Mouse (Mus musculus): Measurements from ENCODE around the gene Plekhd1. TPM values are rescaled to one million over a fixed set of nuclear protein-coding genes. Genes with fewer than 3 reads are reported as not detected.

Plekhd1 gene
- polyA plus RNA-seq, 1 experiment, result 2.3 TPM

GRCm38 (mm10) chr12:80736464-80737282, 44.3 kb downstream of the Plekhd1 start:
- TF ChIP-seq POLR2A (IDR thresholded peaks at IDR 0.05; ENCODE audit: extremely low read depth, insufficient read depth, low read length) (no peak), CTCF (IDR thresholded peaks at IDR 0.05; ENCODE audit: extremely low read depth, insufficient read depth, low read length) (no peak)
- H3K27ac ChIP-seq (ENCODE audit: insufficient read depth, low read length), result 0 out of 2 replicates have a peak overlapping the region, but pooled peaks have one; percentile 2
- no peak overlapping the region for H3K4me3 ChIP-seq (ENCODE audit: insufficient read depth, low read length)
- peaks cover 10% of the 10 kb centered on the region for H3K4me1 ChIP-seq (ENCODE audit: control insufficient read depth, insufficient read depth, low read length)

DNA sequence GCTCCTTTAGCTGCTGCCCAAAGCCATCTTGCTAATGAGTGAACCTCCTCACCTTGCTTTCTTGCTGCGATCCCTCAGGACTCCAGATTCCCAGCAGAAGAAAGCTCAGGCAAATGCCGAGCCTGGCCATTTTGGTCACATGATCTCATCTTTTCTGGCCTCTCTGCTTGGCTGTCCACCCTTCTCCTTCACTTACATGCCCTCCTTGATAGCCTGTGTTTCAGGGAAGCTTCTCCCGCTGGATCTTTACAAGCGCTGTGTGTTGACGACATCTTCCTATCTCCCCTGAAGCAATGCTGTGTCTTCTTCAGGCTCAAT, 44.9 kb downstream of the Plekhd1 start:
- H3K4me1 ChIP-seq (ENCODE audit: control insufficient read depth, insufficient read depth, low read length), result peaks cover 10% of the 10 kb centered on the region
- no peak overlapping the region for H3K27ac ChIP-seq (ENCODE audit: insufficient read depth, low read length)
- H3K4me3 ChIP-seq (ENCODE audit: insufficient read depth, low read length), result no peak overlapping the region
- no peak for TF ChIP-seq CTCF (IDR thresholded peaks at IDR 0.05; ENCODE audit: extremely low read depth, insufficient read depth, low read length)
- TF ChIP-seq POLR2A (IDR thresholded peaks at IDR 0.05; ENCODE audit: extremely low read depth, insufficient read depth, low read length), result no peak

- Histone ChIP-seq H3K27ac (ENCODE audit: insufficient read depth, low read length) (no peak overlapping the region), H3K4me1 (ENCODE audit: control insufficient read depth, insufficient read depth, low read length) (peaks cover 10% of the 10 kb centered on the region), H3K4me3 (ENCODE audit: insufficient read depth, low read length) (no peak overlapping the region)
- TF ChIP-seq CTCF (IDR thresholded peaks at IDR 0.05; ENCODE audit: extremely low read depth, insufficient read depth, low read length) (peak; percentile 10; the same call in 1 of the 2 replicates), POLR2A (IDR thresholded peaks at IDR 0.05; ENCODE audit: extremely low read depth, insufficient read depth, low read length) (no peak)
Observed at GRCm38 (mm10) chr12:80739482-80739881, 47.1 kb downstream of the Plekhd1 start.

DNA sequence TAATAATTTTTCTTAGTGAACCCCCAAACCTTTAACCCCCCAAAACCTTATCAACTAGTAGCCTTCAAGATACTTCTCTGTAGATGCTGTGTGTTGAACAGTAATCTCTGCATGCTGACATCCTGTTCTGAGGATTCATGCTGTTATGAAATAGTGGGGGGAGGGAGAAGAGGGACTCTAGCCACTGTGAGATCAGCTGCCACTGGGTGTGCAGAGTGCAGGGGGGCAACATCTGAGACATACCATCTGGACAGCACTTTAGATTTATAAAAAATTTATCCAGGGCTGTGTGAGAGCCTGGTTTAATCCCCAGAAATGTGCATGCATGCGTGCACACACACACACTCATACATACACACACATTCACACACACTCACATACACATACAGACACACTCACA, 52.2 kb downstream of the Plekhd1 start:
- no peak overlapping the region for H3K4me3 ChIP-seq (ENCODE audit: insufficient read depth, low read length)
- TF ChIP-seq CTCF (IDR thresholded peaks at IDR 0.05; ENCODE audit: extremely low read depth, insufficient read depth, low read length) (no peak), POLR2A (IDR thresholded peaks at IDR 0.05; ENCODE audit: extremely low read depth, insufficient read depth, low read length) (no peak)
- no peak overlapping the region for H3K27ac ChIP-seq (ENCODE audit: insufficient read depth, low read length)
- peaks cover 2% of the 10 kb centered on the region; the same call in 1 of the 2 replicates for H3K4me1 ChIP-seq (ENCODE audit: control insufficient read depth, insufficient read depth, low read length)

DNA sequence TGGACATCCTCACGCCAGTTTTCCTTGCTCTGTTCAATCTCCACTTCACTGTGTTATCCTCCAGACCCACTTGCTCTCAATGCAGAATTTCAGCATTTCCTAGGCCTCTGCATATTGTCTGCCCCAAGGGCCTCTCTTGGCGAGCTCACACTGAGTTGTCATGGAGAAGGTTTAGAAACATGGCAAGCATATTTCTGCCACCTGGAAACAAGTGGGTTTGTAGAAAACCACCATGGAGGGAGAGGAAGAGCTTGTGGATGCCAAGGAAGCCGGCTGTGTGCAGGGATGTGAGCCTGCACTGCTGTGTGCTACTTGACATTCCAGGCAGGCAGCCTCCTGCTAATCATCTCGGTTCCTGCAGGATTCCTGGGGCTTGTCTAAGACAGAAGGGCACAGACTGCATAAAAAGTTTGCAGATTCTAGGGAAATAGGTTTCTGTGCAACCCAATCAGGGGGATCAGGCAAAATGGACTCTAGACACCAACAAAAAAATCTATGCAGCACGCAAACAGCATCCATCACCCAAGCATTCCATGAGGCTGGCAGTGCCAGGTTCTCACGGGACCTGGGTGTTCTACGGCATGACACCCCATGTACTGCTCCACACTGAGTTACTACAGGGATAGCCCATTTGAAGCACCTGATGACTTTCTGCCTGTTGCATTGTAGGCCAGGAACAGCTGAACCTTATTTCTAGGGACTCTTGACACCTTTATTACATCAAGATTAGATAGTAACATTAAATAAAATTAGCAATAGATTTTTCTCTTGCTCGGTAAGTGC, 53.8 kb downstream of the Plekhd1 start:
- H3K27ac ChIP-seq (ENCODE audit: insufficient read depth, low read length), result no peak overlapping the region

DNA sequence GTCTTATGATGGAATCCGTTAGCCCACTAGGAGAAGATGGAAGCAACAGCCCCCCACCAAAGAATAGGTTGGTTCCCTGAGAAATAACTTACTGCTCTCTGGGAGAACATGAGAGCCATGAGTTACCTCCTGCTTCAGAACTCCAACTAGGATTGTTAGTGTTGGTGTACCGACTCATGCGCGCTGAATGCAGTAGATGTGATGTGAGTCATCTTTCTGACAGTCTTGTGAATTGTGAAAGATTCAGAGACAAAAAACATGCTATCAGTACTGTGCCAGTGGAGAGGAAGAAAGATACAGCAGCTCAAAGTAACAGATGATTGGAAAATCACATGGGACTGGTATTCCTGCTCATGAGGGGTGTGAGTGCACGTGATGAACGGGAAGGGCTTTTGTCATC, 59.2 kb downstream of the Plekhd1 start:
- Histone ChIP-seq H3K27ac (ENCODE audit: insufficient read depth, low read length) (no peak overlapping the region), H3K4me3 (ENCODE audit: insufficient read depth, low read length) (no peak overlapping the region), H3K4me1 (ENCODE audit: control insufficient read depth, insufficient read depth, low read length) (0 out of 2 replicates have a peak, but pooled peaks cover 1% of the 10 kb centered on the region)
- TF ChIP-seq CTCF (IDR thresholded peaks at IDR 0.05; ENCODE audit: extremely low read depth, insufficient read depth, low read length) (no peak), POLR2A (IDR thresholded peaks at IDR 0.05; ENCODE audit: extremely low read depth, insufficient read depth, low read length) (no peak)

More for the DNA sequence above, 53.8 kb downstream of the Plekhd1 start:
- peaks cover 2% of the 10 kb centered on the region; the same call in 1 of the 2 replicates for H3K4me1 ChIP-seq (ENCODE audit: control insufficient read depth, insufficient read depth, low read length)
- no peak overlapping the region for H3K4me3 ChIP-seq (ENCODE audit: insufficient read depth, low read length)
- TF ChIP-seq CTCF (IDR thresholded peaks at IDR 0.05; ENCODE audit: extremely low read depth, insufficient read depth, low read length) (no peak), POLR2A (IDR thresholded peaks at IDR 0.05; ENCODE audit: extremely low read depth, insufficient read depth, low read length) (no peak)

GRCm38 (mm10) chr12:80757751-80758558, 65.6 kb downstream of the Plekhd1 start:
- Histone ChIP-seq H3K4me1 (ENCODE audit: control insufficient read depth, insufficient read depth, low read length) (no peaks in the 10 kb centered on the region), H3K27ac (ENCODE audit: insufficient read depth, low read length) (no peak overlapping the region), H3K4me3 (ENCODE audit: insufficient read depth, low read length) (no peak overlapping the region)
- TF ChIP-seq POLR2A (IDR thresholded peaks at IDR 0.05; ENCODE audit: extremely low read depth, insufficient read depth, low read length) (no peak), CTCF (IDR thresholded peaks at IDR 0.05; ENCODE audit: extremely low read depth, insufficient read depth, low read length) (no peak)

GRCm38 (mm10) chr12:80758559-80759386, 66.4 kb downstream of the Plekhd1 start:
- TF ChIP-seq CTCF (IDR thresholded peaks at IDR 0.05; ENCODE audit: extremely low read depth, insufficient read depth, low read length), result no peak
- no peak for TF ChIP-seq POLR2A (IDR thresholded peaks at IDR 0.05; ENCODE audit: extremely low read depth, insufficient read depth, low read length)
- H3K4me1 ChIP-seq (ENCODE audit: control insufficient read depth, insufficient read depth, low read length), result no peaks in the 10 kb centered on the region
- H3K4me3 ChIP-seq (ENCODE audit: insufficient read depth, low read length), result peak overlapping the region; percentile 59
- H3K27ac ChIP-seq (ENCODE audit: insufficient read depth, low read length), result peak overlapping the region; percentile 42

All from cortical plate, adult 2 months (tissue).